Mouse (Mus musculus): ENCODE measurements around the gene Gm49320. TPM values are rescaled to one million over a fixed set of nuclear protein-coding genes. Genes with fewer than 3 reads are reported as not detected.

The Gm49320 gene
- under 1 TPM; 0.14 to 0.31 TPM for total RNA-seq (2021)
- long read RNA-seq, experiment 1, partial matches to known transcripts, result 0 of 11 reads
- long read RNA-seq, experiment 1, other reads (novel, unspliced or antisense), result 11 of 11 reads
- long read RNA-seq, experiment 2, partial matches to known transcripts, result 0 of 9 reads
- long read RNA-seq, experiment 2, other reads (novel, unspliced or antisense), result 9 of 9 reads

DNA sequence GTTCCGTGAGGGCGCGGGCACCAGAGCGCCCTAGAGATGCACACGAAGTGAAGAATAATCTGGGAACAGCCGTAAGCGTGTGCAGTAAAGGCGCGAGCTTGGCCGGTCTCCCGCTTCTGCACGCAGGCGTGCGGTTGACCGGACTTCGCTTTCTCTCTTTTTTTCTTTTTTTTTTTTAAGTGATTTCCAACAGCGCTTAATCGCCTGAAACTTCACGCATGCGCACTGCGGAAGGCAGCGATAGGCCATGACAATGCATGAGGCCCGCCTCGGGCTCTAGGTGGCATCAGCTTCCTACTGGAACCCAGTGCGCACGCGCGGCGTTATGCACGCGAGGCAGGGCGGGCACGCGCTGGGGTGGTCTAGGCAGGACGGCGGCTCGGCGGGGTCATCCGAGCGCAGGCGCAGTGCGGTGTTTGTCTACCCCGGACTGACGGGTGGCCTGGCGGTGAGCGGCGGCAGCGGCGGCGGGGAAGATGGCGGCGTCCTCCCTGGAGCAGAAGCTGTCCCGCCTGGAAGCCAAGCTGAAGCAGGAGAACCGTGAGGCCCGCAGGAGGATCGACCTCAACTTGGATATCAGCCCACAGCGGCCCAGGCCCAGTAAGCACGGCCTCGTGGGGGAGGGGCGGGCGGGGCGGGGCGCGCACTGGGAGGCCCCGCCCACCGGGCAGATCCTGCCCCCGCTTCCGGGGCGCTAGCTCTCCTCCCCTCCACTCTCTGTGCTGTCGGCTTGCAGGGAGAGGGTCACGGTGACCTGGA, at the start of gene Gm49320, which contains the start of gene Map2k7:
Gene Gm49320, plus strand, starts transcription at position 432 of the 759 bp plus-strand sequence.
Gene Map2k7, plus strand, starts transcription at position 307 of the 759 bp plus-strand sequence.
- peak; percentile 100 for DNase-seq

DNA sequence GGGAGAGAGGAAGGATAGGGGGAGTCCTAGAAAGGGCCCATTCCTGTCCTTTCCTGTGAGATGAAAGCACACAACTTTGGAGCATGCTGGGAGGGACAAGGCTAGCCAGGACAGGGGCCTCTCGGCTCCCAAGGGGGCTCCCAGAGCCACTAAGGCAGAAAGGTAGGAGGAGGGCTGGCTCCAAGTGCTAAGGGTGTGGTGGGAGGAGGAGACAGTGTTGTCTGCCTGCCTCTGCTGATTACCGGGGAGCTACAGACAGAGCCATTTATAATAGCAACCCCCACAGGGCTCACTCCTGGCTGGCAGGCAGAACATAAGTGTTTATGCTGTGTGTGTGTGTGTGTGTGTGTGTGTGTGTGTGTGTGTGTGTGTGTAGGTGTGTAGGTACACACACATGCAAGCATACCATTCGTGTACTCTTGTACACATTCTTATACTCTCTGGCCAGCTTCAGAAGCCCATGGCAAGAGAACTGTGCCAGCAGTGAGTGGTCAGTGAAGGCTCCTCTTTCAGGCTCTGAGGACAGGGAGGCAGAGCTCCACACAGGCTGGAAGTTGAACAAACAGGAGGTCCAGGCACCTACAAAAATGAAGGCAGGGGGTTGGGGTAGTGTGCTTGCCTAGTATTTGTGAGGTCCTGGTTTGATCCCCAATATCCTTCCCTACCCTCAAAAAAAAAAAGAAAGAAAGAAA, 49.5 kb upstream of the Gm49320 start:
- DNase-seq, result no peak

DNA sequence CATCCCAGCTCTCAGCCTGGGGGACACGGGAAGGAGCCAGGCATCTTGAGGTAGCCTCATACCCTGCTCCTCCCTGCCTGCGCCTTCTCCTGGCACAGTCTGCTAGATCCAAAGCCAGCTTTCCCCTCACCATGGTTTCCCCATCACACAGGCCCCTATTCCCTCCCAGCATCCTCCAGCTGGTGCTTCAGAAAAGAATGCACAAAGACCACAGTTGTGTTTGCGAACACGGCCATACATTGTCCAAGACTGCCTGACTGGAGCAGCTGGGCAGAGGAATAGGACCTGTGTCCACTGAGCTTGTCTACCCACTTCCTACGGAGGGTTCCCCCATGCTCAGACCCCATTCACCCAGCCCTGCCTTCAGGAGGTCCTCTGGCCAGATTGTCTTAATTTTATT, 46.4 kb upstream of the Gm49320 start:
- DNase-seq, result no peak

DNA sequence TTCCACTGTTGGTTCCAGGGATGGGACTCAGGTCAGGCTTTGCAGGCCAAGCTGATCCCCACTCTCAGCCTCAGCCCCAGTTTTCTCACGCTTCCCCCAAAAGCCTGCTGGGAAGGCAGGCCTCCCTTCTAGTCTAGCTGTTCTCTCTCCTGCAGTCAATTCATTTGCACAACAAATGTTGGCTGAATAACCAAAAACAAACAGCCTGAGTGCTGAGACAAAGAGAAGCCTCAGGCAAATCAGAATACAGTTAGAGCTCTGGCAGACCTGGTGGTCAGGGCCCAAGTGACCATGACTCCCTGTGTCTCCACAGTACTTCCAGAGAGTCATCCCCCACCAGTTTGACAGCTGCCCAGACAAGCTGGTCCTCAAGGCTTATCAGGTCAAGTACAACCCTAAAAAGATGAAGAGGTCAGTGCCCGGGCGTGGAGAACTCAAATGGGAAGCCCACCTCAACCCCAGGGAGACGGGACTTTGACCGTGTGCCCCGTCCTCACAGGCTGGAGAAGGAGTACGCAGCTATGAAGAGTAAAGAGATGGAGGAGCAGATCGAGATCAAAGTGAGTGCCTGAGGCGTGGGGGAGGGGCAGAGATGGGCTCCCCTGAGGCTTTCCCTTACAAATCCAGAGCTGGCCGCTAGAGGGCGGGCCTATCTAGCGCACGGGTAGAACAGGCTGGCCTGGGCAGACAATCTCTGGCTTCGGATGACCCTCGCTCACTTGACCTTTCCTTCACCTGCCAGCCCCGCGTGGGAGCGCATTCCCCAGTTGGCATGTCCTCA, 45.7 kb upstream of the Gm49320 start:
- DNase-seq, result peak; percentile 91

DNA sequence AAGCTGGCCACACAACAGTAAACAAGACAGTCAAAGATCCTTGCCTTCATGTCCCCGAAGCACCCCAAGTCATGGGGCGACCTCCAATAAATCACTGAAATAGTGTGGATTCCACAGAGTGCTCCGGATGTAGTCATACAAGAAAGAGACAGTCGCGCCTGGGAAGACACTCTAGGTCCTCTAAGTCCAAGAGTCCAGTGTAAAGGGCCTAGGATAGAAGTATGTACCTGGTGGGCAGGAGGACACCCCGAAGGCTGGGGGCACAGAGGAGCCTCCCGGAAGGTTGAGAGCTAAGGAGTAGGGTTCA, 45.1 kb upstream of the Gm49320 start:
- no peak for DNase-seq

DNA sequence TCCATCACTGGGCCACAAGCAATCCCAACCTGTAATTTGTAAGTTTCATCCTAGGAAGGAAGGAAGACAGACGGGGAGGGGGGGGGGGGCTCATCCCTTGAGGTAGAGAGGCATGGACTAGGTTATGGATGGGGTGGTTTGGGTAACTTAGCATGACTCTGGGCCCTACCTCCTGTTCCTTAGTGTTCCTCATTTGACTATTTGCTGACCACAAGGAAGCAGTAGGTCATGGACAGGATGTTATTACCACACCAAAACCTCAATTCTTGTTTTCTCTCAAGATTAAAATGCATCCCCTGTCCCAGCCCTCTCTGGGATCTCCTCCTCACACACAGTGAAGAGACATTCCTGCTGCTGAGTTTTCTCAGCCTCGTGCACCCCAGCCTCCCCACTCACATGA, 37.3 kb upstream of the Gm49320 start:
- DNase-seq, result no peak

DNA sequence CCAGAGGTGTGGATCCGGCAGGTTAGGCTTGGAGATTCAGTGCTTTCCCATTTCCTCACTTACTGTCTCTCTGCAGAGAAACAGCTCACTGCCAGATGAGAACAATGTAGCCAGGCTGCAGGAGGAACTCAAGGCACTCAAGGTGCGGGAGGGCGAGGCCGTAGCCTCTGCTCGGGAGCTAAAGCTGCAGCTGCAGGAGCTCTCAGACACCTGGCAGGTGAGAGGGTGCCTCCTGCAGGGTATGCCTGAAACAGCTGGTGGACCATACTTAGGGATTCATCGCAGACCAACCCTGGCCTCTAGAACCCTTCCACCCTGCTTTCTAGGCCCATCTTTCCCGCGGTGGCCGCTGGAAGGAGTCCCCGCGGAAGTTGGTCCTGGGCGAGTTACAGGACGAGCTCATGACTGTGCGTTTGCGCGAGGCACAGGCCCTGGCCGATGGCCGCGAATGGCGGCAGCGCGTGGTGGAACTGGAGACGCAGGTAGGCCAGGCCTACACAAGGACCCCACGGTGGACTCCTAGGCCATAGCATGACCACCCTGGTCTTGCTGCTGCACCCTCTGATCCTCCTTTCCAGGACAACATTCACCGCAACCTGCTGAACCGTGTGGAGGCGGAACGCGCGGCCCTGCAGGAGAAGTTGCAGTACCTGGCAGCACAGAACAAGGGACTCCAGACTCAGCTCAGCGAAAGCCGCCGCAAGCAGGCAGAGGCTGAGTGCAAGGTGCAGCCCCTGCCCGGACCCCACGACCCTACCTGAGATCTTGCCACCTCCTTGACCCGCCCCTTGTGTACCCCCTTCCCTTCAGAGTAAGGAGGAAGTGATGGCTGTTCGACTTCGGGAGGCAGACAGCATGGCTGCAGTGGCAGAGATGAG, 33.2 kb upstream of the Gm49320 start:
- DNase-seq, result no peak

DNA sequence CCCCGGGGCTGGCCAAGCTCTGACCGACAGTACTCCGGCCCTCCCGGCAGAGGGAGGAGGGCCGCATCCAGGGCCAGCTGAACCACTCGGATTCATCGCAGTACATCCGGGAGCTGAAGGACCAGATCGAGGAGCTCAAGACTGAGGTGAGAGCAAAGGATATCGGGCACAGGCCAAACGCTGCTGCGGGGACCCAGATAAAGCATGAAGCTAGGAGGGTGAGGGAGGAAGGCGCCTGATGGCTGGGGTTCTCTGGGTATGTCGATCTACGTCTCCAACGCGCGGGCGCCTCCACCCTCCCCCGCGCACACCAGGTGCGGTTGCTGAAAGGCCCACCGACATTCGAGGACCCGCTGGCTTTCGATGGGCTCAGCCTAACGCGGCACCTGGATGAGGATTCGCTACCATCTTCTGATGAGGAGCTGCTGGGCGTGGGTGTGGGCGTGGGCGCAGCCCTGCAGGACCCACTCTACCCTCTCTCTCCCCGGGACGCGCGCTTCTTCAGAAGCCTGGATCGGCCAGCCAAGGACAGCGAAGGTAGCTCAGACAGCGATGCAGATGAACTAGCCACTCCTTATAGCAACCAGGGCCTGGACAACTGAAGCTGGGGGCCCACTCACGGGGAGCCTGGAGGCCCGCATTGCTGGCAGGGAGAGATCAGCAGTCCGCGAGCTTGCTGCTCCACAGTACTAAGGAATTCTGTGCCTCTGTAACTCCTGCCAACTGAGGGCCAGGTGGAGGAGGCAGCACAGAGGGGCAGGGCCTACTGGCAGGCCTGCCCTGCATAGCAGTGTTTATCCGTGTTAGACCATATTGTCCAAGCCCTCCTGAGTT, 32.3 kb upstream of the Gm49320 start:
- no peak for DNase-seq

DNA sequence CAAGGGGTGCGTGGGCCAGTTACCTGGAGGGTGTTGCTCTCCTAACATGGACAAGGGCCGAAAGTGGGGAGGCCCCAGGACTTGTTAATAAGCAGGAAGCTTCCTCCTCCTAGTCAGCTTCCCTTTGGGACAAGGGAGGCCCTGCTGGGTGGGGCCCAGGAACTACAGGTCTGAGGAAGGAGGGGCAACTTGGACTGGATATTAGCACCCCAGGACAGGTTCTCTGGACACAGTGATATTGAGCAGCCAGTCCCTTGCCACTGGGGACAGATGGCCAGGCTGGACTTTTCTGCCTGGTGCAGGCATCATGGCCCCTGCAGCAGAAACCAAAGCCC, 31.7 kb upstream of the Gm49320 start:
- no peak for DNase-seq

DNA sequence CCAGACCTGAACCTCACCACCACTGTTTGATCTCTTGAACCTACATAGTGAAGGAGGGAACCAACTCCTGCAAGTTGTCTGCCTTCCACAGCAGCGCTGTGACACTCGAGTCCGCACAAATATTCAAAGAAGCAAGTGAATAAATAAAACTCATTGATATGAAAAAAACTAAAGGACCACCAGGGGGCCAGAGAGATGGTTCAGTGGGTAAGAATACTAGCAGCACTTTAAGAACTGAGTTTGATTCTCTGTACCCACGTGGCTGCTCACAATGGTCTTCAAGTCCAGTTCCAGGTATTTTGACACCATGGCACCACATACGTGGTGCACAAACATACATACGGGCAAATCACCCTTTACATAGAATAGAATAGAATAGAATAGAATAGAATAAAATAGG, 27.6 kb upstream of the Gm49320 start:
- DNase-seq, result no peak

DNA sequence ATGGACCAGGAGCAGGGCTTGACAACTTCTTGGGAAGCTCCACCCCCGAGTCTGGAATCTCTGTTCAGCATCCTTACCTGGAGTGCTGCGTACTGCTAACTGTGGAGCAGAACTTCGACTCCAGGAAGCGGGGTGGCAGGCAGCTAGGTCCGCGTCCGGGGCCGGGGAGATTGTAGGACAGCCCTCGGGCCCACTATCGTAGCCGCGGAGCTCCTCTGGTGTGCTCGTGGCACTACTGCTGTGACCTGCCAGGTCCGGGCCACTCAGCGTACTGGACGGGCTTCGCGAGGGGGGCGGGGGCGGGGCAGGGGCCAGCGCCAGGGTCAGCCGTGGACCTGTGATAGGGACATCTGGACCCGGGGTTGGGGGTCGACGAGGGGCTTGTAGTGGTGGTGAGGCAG, 25.9 kb upstream of the Gm49320 start:
- DNase-seq, result no peak

DNA sequence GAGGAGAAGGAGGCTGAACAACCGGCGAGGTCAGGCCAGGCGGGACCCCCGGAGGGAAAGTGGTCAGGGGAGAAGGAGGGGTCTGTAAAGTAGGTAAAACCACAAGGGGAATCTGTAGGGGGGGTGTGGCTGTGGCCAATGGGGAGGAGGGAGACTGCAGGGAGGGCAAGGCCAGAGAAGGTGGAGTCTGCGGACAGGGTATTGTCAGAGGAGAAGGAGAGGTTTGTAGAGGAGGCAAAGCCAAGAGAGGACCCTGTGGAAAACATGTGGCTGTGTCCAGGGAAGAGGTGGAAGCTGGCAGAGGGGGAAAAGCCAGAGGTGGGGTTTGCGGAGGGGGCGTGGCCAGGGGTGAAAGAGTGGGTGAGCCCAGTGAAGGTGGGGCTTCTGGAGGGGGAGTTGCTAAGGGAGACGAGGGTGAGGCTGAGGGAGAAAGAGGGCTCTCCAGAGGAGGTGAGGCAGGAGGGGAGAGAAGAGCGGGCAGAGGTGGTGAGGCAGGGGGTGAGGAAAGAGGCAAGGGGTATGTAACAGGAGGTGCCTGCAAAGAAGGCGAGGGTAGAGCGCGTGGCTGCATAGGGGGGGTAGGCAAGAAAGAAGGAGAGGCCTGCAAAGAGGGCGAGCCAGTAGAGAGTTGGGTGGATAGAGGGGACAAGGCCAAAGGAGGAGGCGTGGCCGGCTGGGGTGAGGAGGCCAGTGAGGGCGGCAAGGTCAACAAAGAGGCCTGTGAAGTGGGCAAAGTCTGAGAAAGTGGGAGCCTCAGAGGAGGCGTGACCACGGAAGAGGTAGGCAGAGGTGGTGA, 25.3 kb upstream of the Gm49320 start:
- no peak for DNase-seq

DNA sequence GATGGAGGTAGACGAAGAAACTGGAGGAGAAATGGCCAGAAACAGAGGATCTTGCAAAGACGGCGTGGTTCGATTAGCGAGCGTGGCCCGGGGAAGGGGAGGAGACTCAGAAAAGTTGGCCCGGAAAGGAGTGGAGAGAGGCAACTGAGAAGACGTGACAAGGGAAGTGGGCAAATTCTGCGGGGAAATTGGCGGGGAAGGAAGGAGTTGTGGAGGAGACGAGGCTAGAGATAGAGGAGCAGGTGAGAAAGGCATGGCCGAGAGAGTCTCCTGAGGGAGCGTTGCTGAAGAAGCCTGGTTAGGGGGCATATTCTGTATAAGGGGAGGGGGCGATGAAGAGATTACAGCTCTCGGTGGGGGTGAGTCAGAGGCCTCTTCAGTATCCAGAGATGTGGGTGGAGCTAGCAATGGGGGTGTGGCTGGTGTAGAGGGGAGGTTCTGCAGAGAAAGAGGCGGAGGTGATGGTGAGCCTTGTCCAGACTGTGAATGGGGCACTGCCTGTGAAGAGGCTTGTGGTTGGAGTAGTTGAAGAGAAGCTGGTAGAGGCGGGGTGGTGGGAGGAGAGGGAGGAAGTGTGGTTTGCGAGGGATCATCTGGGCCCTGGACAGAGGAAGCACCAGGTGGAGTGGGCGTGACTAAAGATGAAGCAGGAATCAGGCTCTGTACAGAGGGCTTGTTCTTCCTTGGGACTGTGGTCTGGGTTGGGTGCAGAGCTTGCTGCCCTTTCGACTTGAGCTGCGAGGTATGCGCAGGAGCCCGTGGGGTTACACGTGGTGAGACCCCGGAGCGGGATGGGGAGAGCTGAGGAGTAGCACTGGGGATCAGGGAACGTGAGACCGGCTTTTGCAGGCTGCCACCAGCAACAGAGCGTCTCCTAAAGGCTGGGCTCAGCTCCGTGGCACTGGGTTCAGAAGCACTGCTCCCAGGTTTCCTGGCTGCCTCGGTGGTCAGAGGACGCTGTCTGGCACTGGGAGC, 24.4 kb upstream of the Gm49320 start:
- DNase-seq, result no peak

DNA sequence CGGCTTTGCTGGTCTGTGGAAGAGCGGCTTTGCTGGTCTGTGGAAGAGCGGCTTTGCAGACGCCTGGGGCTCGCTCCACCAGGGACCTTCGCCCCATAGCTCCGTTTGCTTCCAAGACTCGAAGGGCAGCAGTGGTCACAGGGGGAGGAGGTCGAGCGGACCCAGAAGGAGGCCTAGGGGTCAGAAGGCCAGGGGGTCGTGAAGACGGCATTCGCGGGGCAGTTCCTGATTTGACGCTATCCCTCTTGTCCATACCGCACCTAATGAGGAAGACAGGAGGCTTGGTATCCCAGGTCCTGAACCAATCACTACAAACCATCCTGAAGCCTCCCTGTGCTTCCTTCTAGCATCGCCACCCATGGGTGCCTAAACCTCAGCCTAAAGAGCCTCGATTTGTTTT, 22.4 kb upstream of the Gm49320 start:
- DNase-seq, result no peak

DNA sequence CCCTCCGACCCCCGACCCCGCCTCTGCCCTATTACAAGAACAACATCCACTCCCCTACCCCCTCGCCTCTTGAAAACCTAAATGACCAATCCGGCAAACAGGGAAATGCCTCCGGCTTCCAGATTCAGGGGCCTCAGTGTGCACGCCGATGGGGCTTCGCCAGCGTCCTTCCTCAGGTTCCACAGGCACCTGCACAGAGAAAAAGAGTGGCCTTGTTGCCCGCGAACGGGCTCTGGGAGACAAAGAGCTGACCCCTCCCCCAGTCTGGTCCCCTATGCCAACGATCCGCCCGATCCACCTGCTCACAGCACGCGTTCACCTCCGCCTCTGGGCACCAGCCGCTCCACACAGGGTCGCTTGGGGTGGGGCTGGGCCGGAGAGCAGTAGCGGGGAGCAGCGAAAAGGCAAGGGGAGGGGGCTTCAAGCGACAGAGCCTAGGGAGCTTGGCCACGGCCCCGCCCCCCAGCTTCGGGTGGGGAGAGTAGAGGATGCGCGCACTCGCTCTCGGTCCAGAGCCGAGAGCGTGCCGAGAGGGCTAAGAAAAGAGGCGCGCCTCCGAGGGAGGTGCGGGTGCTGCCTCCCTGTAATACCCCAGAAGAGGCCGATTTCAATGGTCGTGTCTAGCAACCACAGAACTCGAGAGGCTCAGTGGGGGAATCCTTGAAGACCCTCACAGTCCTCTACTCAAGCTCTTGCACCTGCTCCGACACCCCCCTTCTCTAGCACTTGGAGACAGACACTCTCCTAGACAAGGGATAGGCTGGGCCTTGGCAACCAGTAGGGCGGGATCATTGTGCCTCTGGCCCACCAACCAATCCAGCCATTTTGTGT, 21.7 kb upstream of the Gm49320 start, which contains the start of gene Prr36:
Gene Prr36, minus strand, starts transcription at position 669 of the 831 bp plus-strand sequence.
- no peak for DNase-seq

DNA sequence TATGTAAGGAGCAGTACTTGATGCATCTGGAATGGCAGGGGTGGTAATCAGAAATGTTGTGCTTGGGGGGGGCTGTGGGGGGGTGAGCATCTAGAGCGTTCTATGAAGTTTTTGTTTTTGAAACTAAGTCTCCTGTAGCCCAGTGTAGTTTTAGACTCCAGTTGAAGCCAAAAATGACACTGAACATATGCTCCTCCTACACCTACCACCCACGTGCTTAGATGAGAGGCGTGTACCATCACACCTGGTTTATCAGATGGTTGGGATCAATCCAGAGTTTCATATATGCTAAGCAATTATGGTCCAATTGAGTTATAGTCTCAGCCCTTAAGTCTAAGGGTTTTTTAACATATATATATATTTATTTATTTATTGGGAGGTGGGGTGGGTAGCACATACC, 19.0 kb upstream of the Gm49320 start:
- DNase-seq, result no peak

DNA sequence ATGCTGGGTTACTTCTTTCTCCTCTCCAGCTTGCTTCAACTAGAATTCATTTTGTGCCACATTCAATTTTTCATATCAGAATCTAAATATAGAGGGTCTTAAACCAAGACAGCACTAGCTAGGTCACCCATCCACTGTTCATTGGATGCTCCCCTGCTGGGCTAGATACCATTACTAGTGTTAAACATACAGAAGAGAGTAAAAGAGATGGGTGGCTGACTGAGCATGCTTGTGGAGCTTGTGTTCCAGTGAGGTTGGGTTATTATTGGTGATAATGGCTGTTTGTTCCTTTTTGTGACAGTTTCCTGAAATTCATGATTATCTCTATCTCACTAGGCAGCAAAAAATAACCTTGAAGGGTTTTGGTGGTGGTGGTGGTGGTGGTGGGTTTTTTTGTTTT, 16.6 kb upstream of the Gm49320 start:
- DNase-seq, result no peak

DNA sequence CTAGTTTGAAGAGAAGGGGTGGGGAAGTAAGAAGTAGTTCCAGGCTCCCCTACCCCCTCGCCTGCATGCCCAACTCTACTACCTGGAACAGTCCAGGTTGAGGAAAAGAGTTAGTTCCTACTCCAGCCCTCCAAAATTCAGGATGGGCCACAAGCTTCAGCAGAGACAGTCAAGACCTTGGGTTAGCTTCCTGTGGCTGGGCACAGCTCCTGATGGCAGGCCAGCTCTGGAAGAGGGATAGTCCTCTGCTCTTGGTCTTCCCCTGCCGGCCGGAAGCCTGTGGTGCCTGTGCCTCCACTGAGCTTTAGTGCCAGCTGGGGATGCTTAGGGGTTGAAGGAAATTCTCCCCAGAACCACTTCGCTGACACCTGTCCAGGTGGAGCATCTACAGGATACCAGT, 12.3 kb upstream of the Gm49320 start:
- DNase-seq, result no peak
